Mouse (Mus musculus) limb, embryonic 11.5 days (tissue): Measurements from ENCODE around the gene Rnf212. TPM values are rescaled to one million over a fixed set of nuclear protein-coding genes. Genes with fewer than 3 reads are reported as not detected.
A peak's percentile ranks its signal among the peaks of the same experiment; 100 is the strongest.

ENCODE experiments used
- ATAC-seq: fragments of 200-750 bp; cut with Nextera tagmentation; 2 replicates; pipeline ENCODE4 v1.8.0; 2017; ENCODE audit warnings: low read depth; ENCODE audit not compliant: insufficient number of reproducible peaks, low FRiP score, low TSS enrichment
- DNase-seq: peaks from one replicate; pipeline ENCODE4 v3.0.0-alpha.2; 2015; ENCODE audit warnings: low spot score
- H3K27ac ChIP-seq: fragments of 300-500 bp; sonication (generic); replicated peaks from 2 replicates; pipeline ENCODE4 v1.5.1; 2014; ENCODE audit warnings: low read depth, mild to moderate bottlenecking, low read length
- H3K27me3 ChIP-seq: fragments of 300-500 bp; sonication (generic); 2 replicates; pipeline ENCODE4 v1.6.1; 2014; ENCODE audit warnings: mild to moderate bottlenecking, low read length, mixed read lengths; ENCODE audit not compliant: control insufficient read depth, insufficient read depth
- H3K36me3 ChIP-seq: fragments of 300-500 bp; sonication (generic); 2 replicates; pipeline ENCODE4 v1.6.1; 2014; ENCODE audit warnings: mild to moderate bottlenecking, low read length, moderate library complexity, mixed read lengths; ENCODE audit not compliant: control insufficient read depth, insufficient read depth
- H3K4me1 ChIP-seq: fragments of 300-500 bp; sonication (generic); 2 replicates; pipeline ENCODE4 v1.6.1; 2014; ENCODE audit warnings: low read length, mixed read lengths; ENCODE audit not compliant: control insufficient read depth, insufficient read depth
- H3K4me2 ChIP-seq: fragments of 300-500 bp; sonication (generic); 2 replicates; pipeline ENCODE4 v1.6.1; 2014; ENCODE audit warnings: low read depth, mild to moderate bottlenecking, moderate library complexity; ENCODE audit not compliant: severe bottlenecking
- H3K4me3 ChIP-seq: fragments of 300-500 bp; sonication (generic); 2 replicates; pipeline ENCODE4 v1.5.1; 2014; ENCODE audit warnings: low read depth, low read length
- H3K9ac ChIP-seq: fragments of 300-500 bp; sonication (generic); 2 replicates; pipeline ENCODE4 v1.6.1; 2014; ENCODE audit warnings: mild to moderate bottlenecking, low read length
- H3K9me3 ChIP-seq: fragments of 300-500 bp; sonication (generic); 2 replicates; pipeline ENCODE4 v1.6.1; 2016; ENCODE audit warnings: low read length; ENCODE audit not compliant: control insufficient read depth
- whole genome bisulfite sequencing: fragments of 180-500 bp; shearing (Covaris S2); extraction: QIAGEN DNeasy Blood & Tissue Kit; methylation state at CpG from one replicate; pipeline ENCODE4 v1.1.7; 2014; 5-methylcytosine and 5-hydroxymethylcytosine counted together
- polyA plus RNA-seq: library from polyadenylated mRNA; unstranded; fragments of >200 nt; fragmentation: Nextera tagmentation; extraction: Ambion mirVana; gene quantifications from 2 replicates; pipeline ENCODE4 v1.2.1, GENCODE M21; 2014

Gene Rnf212
- polyA plus RNA-seq, 1 experiment from 2014 or later: 0.65 TPM

GRCm38 (mm10) chr5:108694352-108695261, 80.2 kb downstream of the Rnf212 start:
- no peaks in the 10 kb centered on the region for H3K27me3 ChIP-seq
- peak overlapping the region; percentile 89 for H3K9ac ChIP-seq
- peak overlapping the region; percentile 86 for H3K4me3 ChIP-seq
- H3K27ac ChIP-seq: peak overlapping the region; percentile 65
- no peaks in the 10 kb centered on the region for H3K9me3 ChIP-seq
- peak; percentile 66 for DNase-seq
- under 1% methylated on average over 96 of the region's 99 CpGs for WGBS
- peaks cover 51% of the 10 kb centered on the region for H3K4me1 ChIP-seq
- no peaks in the 10 kb centered on the region for H3K36me3 ChIP-seq
- peak overlapping the region; percentile 74 for H3K4me2 ChIP-seq
- peak; percentile 42 for ATAC-seq

DNA sequence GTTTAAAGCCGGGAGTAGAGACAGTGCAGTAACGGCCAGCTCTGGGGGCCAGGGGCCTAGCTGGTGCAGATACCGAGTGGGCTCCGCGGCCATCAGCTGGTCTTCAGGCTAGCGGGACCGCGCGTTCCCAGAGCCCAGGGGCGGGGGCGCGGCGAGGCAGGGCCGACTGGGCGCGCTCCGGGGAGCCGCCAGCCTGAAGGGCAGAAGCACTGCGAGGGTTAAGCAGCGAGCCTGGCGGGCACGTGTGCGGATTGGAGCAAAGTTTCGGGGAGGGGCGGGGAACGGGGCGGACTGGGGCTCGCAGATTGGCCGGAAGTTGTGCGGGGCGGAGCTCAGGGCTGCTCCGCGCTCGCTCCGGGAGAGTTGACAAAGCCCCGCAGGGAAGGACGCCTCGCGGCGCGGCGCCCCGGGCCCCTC, 80.9 kb downstream of the Rnf212 start:
- H3K4me3 ChIP-seq: peak overlapping the region; percentile 86
- peak overlapping the region; percentile 74 for H3K4me2 ChIP-seq
- no peaks in the 10 kb centered on the region for H3K36me3 ChIP-seq
- 0% methylated on average over 27 of the region's 43 CpGs for WGBS
- no peaks in the 10 kb centered on the region for H3K27me3 ChIP-seq
- no peaks in the 10 kb centered on the region for H3K9me3 ChIP-seq
- peak overlapping the region; percentile 89 for H3K9ac ChIP-seq
- peak; percentile 92 for DNase-seq
- peaks cover 49% of the 10 kb centered on the region for H3K4me1 ChIP-seq
- ATAC-seq: peak; percentile 91
- peak overlapping the region; percentile 65; the same call in 1 of the 2 replicates for H3K27ac ChIP-seq

- peak; percentile 78 for DNase-seq
- under 1% methylated on average over 15 of the region's 18 CpGs for WGBS
- Histone ChIP-seq H3K4me1 (peaks cover 35% of the 10 kb centered on the region), H3K9ac (no peak within 1 kb of the TSS; the same call in 1 of the 2 replicates), H3K27me3 (no peaks in the 10 kb centered on the region), H3K4me2 (peak within 1 kb of the TSS; percentile 74), H3K36me3 (no peaks in the 10 kb centered on the region), H3K9me3 (no peaks in the 10 kb centered on the region), H3K27ac (no peak within 1 kb of the TSS), H3K4me3 (peak within 1 kb of the TSS; percentile 86)
- peak; percentile 19; the same call in 1 of the 2 replicates for ATAC-seq
Observed at GRCm38 (mm10) chr5:108692271-108692670, 82.5 kb downstream of the Rnf212 start, which contains the start of gene Fgfrl1. Gene Fgfrl1, plus strand, starts transcription at chr5:108692382.

DNA sequence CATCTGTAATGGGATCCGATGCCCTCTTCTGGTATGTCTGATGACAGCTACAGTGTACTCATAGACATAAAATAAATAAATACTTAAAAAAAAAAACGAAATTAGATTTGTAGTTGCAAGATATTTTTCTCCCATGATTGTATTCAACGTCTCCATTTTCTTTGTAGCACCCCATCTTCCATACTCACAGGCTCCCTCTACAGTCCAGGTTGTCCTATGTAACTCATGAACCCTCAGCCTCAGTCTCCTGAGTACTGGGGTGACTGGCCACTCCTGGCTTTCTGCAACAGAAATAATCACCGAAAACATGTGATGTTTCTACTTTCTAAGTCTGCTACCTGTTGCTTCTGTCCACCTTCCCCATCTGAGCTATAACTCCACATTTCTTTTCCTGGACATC, 83.6 kb downstream of the Rnf212 start:
- H3K36me3 ChIP-seq: no peaks in the 10 kb centered on the region
- WGBS: 74% methylated on average over 4 of the region's 4 CpGs

GRCm38 (mm10) chr5:108689091-108689490, 85.7 kb downstream of the Rnf212 start:
- Histone ChIP-seq H3K27me3 (no peaks in the 10 kb centered on the region), H3K27ac (no peak overlapping the region), H3K9me3 (no peaks in the 10 kb centered on the region), H3K4me2 (no peak overlapping the region), H3K4me3 (no peak overlapping the region), H3K36me3 (no peaks in the 10 kb centered on the region), H3K4me1 (peaks cover 15% of the 10 kb centered on the region), H3K9ac (no peak overlapping the region)
- ATAC-seq (no peak), DNase-seq (no peak)
- 79% methylated on average over 5 of the region's 5 CpGs for WGBS

More for the DNA sequence above, 83.6 kb downstream of the Rnf212 start:
- H3K27ac ChIP-seq: no peak overlapping the region
- no peak overlapping the region for H3K4me3 ChIP-seq
- no peak overlapping the region for H3K9ac ChIP-seq
- no peak for ATAC-seq
- DNase-seq: no peak
- peaks cover 25% of the 10 kb centered on the region for H3K4me1 ChIP-seq
- no peaks in the 10 kb centered on the region for H3K27me3 ChIP-seq
- H3K4me2 ChIP-seq: no peak overlapping the region
- no peaks in the 10 kb centered on the region for H3K9me3 ChIP-seq

DNA sequence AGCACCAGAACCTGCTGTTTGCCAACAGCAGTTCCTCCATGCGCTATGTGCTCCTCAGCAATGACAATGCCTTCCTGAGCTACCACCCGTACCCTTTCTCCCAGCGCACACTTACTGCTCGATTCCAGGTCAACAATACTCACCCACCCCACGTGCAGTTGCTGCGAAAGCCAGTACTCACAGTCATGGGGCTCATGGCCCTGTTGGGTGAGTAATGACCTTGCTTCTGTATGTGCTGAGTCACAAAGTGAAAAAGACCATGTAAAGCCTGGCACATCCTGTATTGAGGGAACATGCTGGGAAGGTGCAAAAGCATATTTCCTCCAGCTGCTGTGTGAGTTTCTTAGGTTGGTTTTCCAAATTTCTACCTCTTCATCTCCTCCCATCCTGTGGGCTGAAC, 93.9 kb downstream of the Rnf212 start:
- DNase-seq (no peak), ATAC-seq (no peak)
- Histone ChIP-seq H3K27me3 (no peaks in the 10 kb centered on the region), H3K4me2 (no peak overlapping the region), H3K4me1 (peaks cover 7% of the 10 kb centered on the region), H3K36me3 (no peaks in the 10 kb centered on the region), H3K9ac (no peak overlapping the region), H3K9me3 (no peaks in the 10 kb centered on the region), H3K27ac (no peak overlapping the region), H3K4me3 (no peak overlapping the region)
- 93% methylated on average over 6 of the region's 6 CpGs for WGBS

DNA sequence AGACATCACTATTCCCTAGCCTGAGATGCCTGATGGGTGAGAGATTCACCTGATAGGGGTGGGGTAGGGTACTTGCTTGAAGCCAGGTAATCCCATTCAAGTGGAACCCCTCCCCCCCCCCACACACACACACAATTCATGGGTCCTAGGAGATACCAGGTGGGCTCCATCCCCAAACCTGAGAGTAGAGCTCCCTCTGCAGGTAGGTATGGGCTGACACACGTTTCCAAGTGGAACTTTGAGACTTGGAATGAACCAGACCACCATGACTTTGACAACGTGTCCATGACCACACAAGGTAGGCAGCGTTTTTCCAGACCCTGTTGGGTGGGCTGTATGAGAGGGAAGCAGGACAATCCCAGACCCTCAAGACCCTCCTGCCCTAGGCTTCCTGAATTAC, 94.9 kb downstream of the Rnf212 start:
- Histone ChIP-seq H3K27me3 (no peaks in the 10 kb centered on the region), H3K9ac (no peak overlapping the region), H3K36me3 (no peaks in the 10 kb centered on the region), H3K4me3 (no peak overlapping the region), H3K4me1 (peaks cover 7% of the 10 kb centered on the region), H3K9me3 (no peaks in the 10 kb centered on the region), H3K27ac (no peak overlapping the region), H3K4me2 (no peak overlapping the region)
- WGBS: 50% methylated on average over 3 of the region's 3 CpGs
- DNase-seq: no peak
- ATAC-seq: no peak
